Comparison of ENCODE assay signal across 8 mouse cellular contexts in the genomic region with DNA sequence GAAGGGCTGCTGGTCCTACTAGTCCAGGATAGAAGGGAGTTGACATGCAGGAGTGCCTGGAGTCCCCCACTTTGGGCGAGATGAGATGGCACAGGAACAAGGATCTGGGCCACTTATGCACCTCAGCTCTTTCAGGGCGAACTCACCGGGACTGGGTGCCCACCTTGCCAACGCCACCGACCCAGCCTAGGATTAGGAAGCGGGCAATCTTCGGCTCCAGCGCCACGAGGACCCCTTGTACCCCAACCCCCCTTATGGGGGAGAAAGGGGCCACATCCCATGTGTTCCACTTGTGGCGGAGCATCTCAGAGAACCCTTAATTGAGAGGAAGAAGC. TPM values are rescaled to one million over a fixed set of nuclear protein-coding genes. Genes with fewer than 3 reads are reported as not detected.
DNase-seq lines count a peak whose midpoint lies in the region; ATAC-seq and TF ChIP-seq lines count a peak whose summit lies in the region.

No protein-coding gene starts in this region.

- 0 out of 2 replicates have a peak, but pooled peaks have one; percentile 22 for ATAC-seq in embryonic facial prominence, embryonic 12.5 days (ENCODE audit: insufficient number of reproducible peaks, insufficient read depth, low FRiP score, low TSS enrichment)
- ATAC-seq in hindbrain, postnatal 0 days, result 0 out of 2 replicates have a peak, but pooled peaks have one; percentile 32
- peak; percentile 56; the same call in 1 of the 2 replicates for ATAC-seq in midbrain, embryonic 16.5 days

- H3K9me3 ChIP-seq in embryonic facial prominence, embryonic 12.5 days, result no peaks in the 10 kb centered on the region
- H3K9me3 ChIP-seq in hindbrain, postnatal 0 days (ENCODE audit: low read length), result no peaks in the 10 kb centered on the region
- H3K9me3 ChIP-seq in midbrain, embryonic 16.5 days (replicated peaks; ENCODE audit: control insufficient read depth, low read length, poor library complexity, severe bottlenecking), result no peaks in the 10 kb centered on the region

- intact Hi-C loops in left cerebral cortex, postnatal 25 days (cut with DNase I), result no loop called here

- TF ChIP-seq POLR2A in kidney, adult 2 months (IDR thresholded peaks at IDR 0.05; ENCODE audit: low read depth, low read length), result no peak

- H3K27ac ChIP-seq in kidney, adult 2 months (ENCODE audit: insufficient read depth, low read depth, low read length), result no peak overlapping the region
- H3K27ac ChIP-seq in embryonic facial prominence, embryonic 12.5 days, result no peak overlapping the region
- H3K27ac ChIP-seq in hindbrain, postnatal 0 days, result no peak overlapping the region
- no peak overlapping the region for H3K27ac ChIP-seq in midbrain, embryonic 16.5 days (ENCODE audit: low read length)

- peak overlapping the region; percentile 32 for H3K4me3 ChIP-seq in kidney, adult 2 months (ENCODE audit: insufficient read depth, low read depth, low read length)
- peak overlapping the region; percentile 59 for H3K4me3 ChIP-seq in embryonic facial prominence, embryonic 12.5 days
- peak overlapping the region; percentile 48 for H3K4me3 ChIP-seq in hindbrain, postnatal 0 days (ENCODE audit: low read length)
- peak overlapping the region; percentile 52 for H3K4me3 ChIP-seq in midbrain, embryonic 16.5 days (ENCODE audit: low read depth, low read length)

- no peaks in the 10 kb centered on the region for H3K4me1 ChIP-seq in kidney, adult 2 months (ENCODE audit: control insufficient read depth, insufficient read depth, low read length)
- H3K4me1 ChIP-seq in embryonic facial prominence, embryonic 12.5 days, result peaks cover 13% of the 10 kb centered on the region
- peaks cover 3% of the 10 kb centered on the region; the same call in 1 of the 2 replicates for H3K4me1 ChIP-seq in hindbrain, postnatal 0 days (ENCODE audit: insufficient read depth, low read length)
- peaks cover 12% of the 10 kb centered on the region for H3K4me1 ChIP-seq in midbrain, embryonic 16.5 days (ENCODE audit: control insufficient read depth, insufficient read depth, low read length)

- DNase-seq in kidney, adult 2 months, result no peak
- DNase-seq in kidney, adult 11 months, result no peak
- DNase-seq in hindbrain, postnatal 0 days (ENCODE audit: low spot score), result no peak
- no peak for DNase-seq in left cerebral cortex, postnatal 25 days (ENCODE audit: low spot score in 2 of 2)
- no peak for DNase-seq in layer of hippocampus, postnatal 10 days (ENCODE audit: low spot score in 2 of 2)
- no peak for DNase-seq in adrenal gland, postnatal 4 days (ENCODE audit: low spot score in 2 of 2)

- H3K4me2 ChIP-seq in embryonic facial prominence, embryonic 12.5 days (replicated peaks), result peak overlapping the region; percentile 95
- H3K4me2 ChIP-seq in hindbrain, postnatal 0 days (ENCODE audit: low read depth, low read length), result peak overlapping the region; percentile 95
- peak overlapping the region; percentile 95 for H3K4me2 ChIP-seq in midbrain, embryonic 16.5 days (ENCODE audit: low read length)

- H3K36me3 ChIP-seq in kidney, adult 2 months (ENCODE audit: control insufficient read depth, insufficient read depth, low read length), result no peaks in the 10 kb centered on the region
- no peaks in the 10 kb centered on the region for H3K36me3 ChIP-seq in embryonic facial prominence, embryonic 12.5 days
- H3K36me3 ChIP-seq in hindbrain, postnatal 0 days (ENCODE audit: insufficient read depth, low read length), result no peaks in the 10 kb centered on the region
- no peaks in the 10 kb centered on the region for H3K36me3 ChIP-seq in midbrain, embryonic 16.5 days (ENCODE audit: control insufficient read depth, insufficient read depth, low read length)

- H3K27me3 ChIP-seq in kidney, adult 2 months (replicated peaks; ENCODE audit: control insufficient read depth, insufficient read depth, low read length), result no peaks in the 10 kb centered on the region
- H3K27me3 ChIP-seq in embryonic facial prominence, embryonic 12.5 days, result peaks cover 66% of the 10 kb centered on the region
- peaks cover 35% of the 10 kb centered on the region for H3K27me3 ChIP-seq in hindbrain, postnatal 0 days (ENCODE audit: insufficient read depth, low read length)
- H3K27me3 ChIP-seq in midbrain, embryonic 16.5 days (ENCODE audit: control insufficient read depth, insufficient read depth, low read depth, low read length), result peaks cover 47% of the 10 kb centered on the region

- peak overlapping the region; percentile 63 for H3K9ac ChIP-seq in embryonic facial prominence, embryonic 12.5 days
- no peak overlapping the region for H3K9ac ChIP-seq in hindbrain, postnatal 0 days (replicated peaks; ENCODE audit: low read length)
- H3K9ac ChIP-seq in midbrain, embryonic 16.5 days (ENCODE audit: low read depth, low read length), result peak overlapping the region; percentile 57; the same call in 1 of the 2 replicates

- WGBS in kidney, adult 2 months, result 2% methylated on average over 10 of the region's 10 CpGs
- under 1% methylated on average over 10 of the region's 10 CpGs for WGBS in embryonic facial prominence, embryonic 12.5 days
- WGBS in hindbrain, postnatal 0 days, result 1% methylated on average over 10 of the region's 10 CpGs
- WGBS in midbrain, embryonic 16.5 days, result 2% methylated on average over 10 of the region's 10 CpGs

- no peak for TF ChIP-seq CTCF in kidney, adult 2 months (conservative IDR thresholded peaks at IDR 0.05; ENCODE audit: insufficient read depth, insufficient read length, low read depth, low read length)
- no peak for TF ChIP-seq CTCF in hindbrain, postnatal 0 days (IDR thresholded peaks at IDR 0.05; ENCODE audit: low read depth)

RNA-seq across cellular contexts. Expression of gene Smoc2, which starts 0.6 kb away (rescaled TPM):
- 33.4 and 40.2 TPM in 2 replicates for polyA plus RNA-seq in kidney, adult 2 months (2012; rRNA removed)
- 126 and 128 TPM in 2 replicates for polyA plus RNA-seq in embryonic facial prominence, embryonic 12.5 days (2016; fragmentation: Nextera tagmentation; extraction: Ambion mirVana)
- 5.9 and 10.4 TPM in 2 replicates for total RNA-seq in hindbrain, postnatal 0 days (2014; rRNA removed)
- 6.3 and 8.6 TPM in 2 replicates for polyA plus RNA-seq in hindbrain, postnatal 0 days (2015; fragmentation: Nextera tagmentation; extraction: Ambion mirVana)
- polyA plus RNA-seq in midbrain, embryonic 16.5 days (2015; fragmentation: Nextera tagmentation; extraction: Ambion mirVana), result 2.5 and 3.0 TPM in 2 replicates
- 10 to 100 TPM; 10.1 to 12.3 TPM for total RNA-seq in left cerebral cortex, postnatal 25 days (2021)
- total RNA-seq in layer of hippocampus, postnatal 10 days (2021), result 10 to 100 TPM in 1 of 2 experiments, 1 to 10 TPM in 1; 9.4 to 10.1 TPM
- total RNA-seq in adrenal gland, postnatal 4 days (2021), result 10 to 100 TPM; 43.2 to 46.4 TPM
